Mouse (Mus musculus) megakaryocyte, embryonic 14.5 days (primary cell): ENCODE measurements around the gene Rpl13.

Experiments
- FLI1 ChIP-seq: IDR thresholded peaks from 2 replicates; pipeline ENCODE4 v1.6.1; 2012; ENCODE audit warnings: low read length, inconsistent platforms, mixed read lengths
- GATA1 ChIP-seq: IDR thresholded peaks from 3 replicates; pipeline ENCODE4 v1.6.1; 2012; ENCODE audit warnings: mixed read lengths, low read length, inconsistent platforms, borderline replicate concordance

DNA sequence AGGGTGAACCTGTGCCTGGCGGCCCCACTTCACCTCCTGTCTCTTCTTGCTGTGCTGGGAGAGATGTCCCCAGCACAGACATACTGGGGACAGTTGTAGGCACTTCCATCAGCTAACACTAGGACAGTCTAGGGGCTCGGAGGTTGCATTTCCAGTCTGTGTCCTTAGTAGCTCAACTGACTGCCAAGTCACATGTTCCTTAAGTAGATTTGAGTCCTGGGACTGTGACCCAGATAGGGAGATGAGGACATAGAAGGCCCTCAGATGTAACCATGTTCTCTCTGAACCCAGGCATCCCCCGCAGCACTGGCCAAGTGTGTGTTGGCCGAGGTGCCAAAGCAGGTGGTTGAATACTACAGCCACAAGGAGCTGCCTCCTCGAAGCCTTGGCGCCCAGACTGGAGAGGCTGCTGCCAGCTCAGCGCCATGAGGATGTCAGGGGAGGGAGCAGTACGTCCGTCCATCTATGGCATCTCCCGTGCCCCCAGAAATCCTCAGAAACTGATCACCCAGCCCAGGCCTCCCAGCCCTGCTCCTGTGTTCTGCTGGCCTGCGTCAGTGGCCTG is 32.1 kb downstream of the Rpl13 start:
- TF ChIP-seq GATA1 = no peak
- TF ChIP-seq FLI1 = no peak
